Mouse (Mus musculus): Measurements from ENCODE around the gene Akt1s1. TPM values are rescaled to one million over a fixed set of nuclear protein-coding genes. Genes with fewer than 3 reads are reported as not detected.
"Not testable (repeated sequence)": the region's sequence is repeated elsewhere in the genome, so short reads cannot be mapped to it uniquely, and the experiment has no call there.

Akt1s1 gene
- polyA plus RNA-seq, 1 experiment from 2014 or later: 63.4 TPM

DNA sequence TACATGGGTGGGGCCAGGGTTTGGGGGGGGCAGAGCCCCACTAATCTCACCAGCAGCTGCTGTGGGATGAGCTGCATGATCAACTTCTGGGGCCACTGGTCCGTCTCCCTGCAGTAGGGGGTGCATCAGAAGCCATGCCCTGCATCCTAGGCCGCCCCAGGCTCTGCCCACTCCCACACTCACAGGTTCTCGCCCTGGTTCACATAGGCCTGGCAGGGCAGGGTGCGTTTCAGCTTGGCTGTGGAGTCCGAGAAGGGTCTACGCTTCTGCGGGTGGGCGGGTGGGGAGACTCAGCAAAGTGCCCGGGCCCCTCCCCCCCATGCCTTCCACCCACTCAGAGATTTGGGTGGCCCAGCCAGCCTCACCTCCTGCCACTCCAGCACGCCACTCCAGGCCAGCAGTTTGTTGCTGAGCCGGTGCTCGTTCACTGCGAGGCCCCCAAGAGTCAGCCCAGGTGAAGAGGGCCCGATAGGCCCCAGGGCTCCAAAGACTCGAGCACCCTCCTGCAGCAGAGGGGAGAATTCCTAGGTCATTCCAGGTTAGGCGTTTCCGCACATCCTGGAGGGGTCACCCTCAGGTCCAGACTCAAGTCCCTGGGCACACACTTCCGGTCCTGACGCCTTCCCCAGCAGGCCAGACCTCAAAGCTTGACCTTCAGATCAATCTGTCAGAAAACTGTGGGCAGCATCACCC is 18.4 kb downstream of the Akt1s1 start:
- Histone ChIP-seq H3K9ac (ENCODE audit: low read length) (peak overlapping the region; percentile 47), H3K27me3 (ENCODE audit: control insufficient read depth, insufficient read depth, low read length) (no peaks in the 10 kb centered on the region), H3K4me1 (ENCODE audit: control insufficient read depth, insufficient read depth, low read length) (peaks cover 24% of the 10 kb centered on the region), H3K9me3 (ENCODE audit: control insufficient read depth, low read length) (no peaks in the 10 kb centered on the region), H3K4me3 (ENCODE audit: low read depth, low read length) (peak overlapping the region; percentile 66), H3K27ac (replicated peaks; ENCODE audit: low read depth, low read length) (no peak overlapping the region), H3K4me2 (ENCODE audit: low read depth, severe bottlenecking) (peak overlapping the region; percentile 85), H3K36me3 (ENCODE audit: control insufficient read depth, insufficient read depth, low read length) (peaks cover 29% of the 10 kb centered on the region; the same call in 1 of the 2 replicates)
- 80% methylated on average over 19 of the region's 19 CpGs for WGBS
- ATAC-seq (ENCODE audit: insufficient number of reproducible peaks, low FRiP score, low TSS enrichment, low read depth) (no peak), DNase-seq (ENCODE audit: low spot score) (no peak)

DNA sequence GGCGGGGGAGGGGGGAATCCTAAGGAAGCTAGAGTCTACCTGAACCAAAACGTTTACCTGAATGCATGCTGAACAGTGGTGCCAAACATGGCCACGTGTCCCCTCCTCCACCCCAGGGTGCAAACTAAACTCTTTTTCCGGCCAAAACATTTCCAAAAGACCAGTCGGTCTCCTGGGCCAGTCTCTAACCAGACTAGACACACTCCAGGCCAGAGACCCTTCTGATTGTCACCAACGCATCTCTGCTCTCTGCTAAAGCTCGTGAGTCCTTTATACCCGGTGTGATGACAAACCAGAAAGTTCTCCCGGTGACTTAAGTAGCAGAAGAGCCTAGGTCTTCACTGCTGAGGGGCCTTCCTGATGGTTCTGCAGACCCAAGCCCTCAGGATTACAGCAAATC is 19.0 kb downstream of the Akt1s1 start:
- Histone ChIP-seq H3K4me3 (ENCODE audit: low read depth, low read length) (peak overlapping the region; percentile 66), H3K9ac (ENCODE audit: low read length) (peak overlapping the region; percentile 45), H3K36me3 (ENCODE audit: control insufficient read depth, insufficient read depth, low read length) (peaks cover 24% of the 10 kb centered on the region; the same call in 1 of the 2 replicates), H3K9me3 (ENCODE audit: control insufficient read depth, low read length) (no peaks in the 10 kb centered on the region), H3K4me2 (ENCODE audit: low read depth, severe bottlenecking) (peak overlapping the region; percentile 85), H3K27ac (replicated peaks; ENCODE audit: low read depth, low read length) (no peak overlapping the region), H3K4me1 (ENCODE audit: control insufficient read depth, insufficient read depth, low read length) (peaks cover 24% of the 10 kb centered on the region), H3K27me3 (ENCODE audit: control insufficient read depth, insufficient read depth, low read length) (no peaks in the 10 kb centered on the region)
- 61% methylated on average over 9 of the region's 9 CpGs for WGBS
- DNase-seq (ENCODE audit: low spot score) (no peak), ATAC-seq (ENCODE audit: insufficient number of reproducible peaks, low FRiP score, low TSS enrichment, low read depth) (no peak)

DNA sequence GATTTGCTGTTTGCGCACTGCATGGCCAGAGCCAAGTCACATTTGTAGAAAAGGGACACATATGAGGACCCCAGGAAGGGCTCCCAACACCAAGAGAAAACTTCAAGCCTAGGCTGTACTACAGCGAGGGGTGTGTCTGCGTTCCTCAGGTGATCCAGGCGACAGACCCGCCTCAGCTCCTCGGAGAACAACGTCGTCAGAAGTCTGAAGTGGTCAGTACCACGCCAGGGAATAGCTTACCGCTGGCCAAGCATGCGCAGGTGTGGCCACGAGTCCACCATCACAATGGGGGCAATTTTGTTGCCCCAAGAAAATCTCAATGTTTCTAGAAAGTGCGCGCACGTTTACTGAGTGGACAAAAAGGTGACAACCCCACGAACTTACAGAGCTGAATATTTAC is 19.7 kb downstream of the Akt1s1 start:
- DNase-seq (ENCODE audit: low spot score) (no peak), ATAC-seq (ENCODE audit: insufficient number of reproducible peaks, low FRiP score, low TSS enrichment, low read depth) (no peak)
- H3K36me3 ChIP-seq (ENCODE audit: control insufficient read depth, insufficient read depth, low read length): peaks cover 18% of the 10 kb centered on the region; the same call in 1 of the 2 replicates
- no peaks in the 10 kb centered on the region for H3K9me3 ChIP-seq (ENCODE audit: control insufficient read depth, low read length)
- peak overlapping the region; percentile 66 for H3K4me3 ChIP-seq (ENCODE audit: low read depth, low read length)
- peak overlapping the region; percentile 85 for H3K4me2 ChIP-seq (ENCODE audit: low read depth, severe bottlenecking)
- peak overlapping the region; percentile 88 for H3K9ac ChIP-seq (ENCODE audit: low read length)
- H3K4me1 ChIP-seq (ENCODE audit: control insufficient read depth, insufficient read depth, low read length): peaks cover 24% of the 10 kb centered on the region
- no peaks in the 10 kb centered on the region for H3K27me3 ChIP-seq (ENCODE audit: control insufficient read depth, insufficient read depth, low read length)
- H3K27ac ChIP-seq (replicated peaks; ENCODE audit: low read depth, low read length): no peak overlapping the region
- 8% methylated on average over 16 of the region's 16 CpGs for WGBS

DNA sequence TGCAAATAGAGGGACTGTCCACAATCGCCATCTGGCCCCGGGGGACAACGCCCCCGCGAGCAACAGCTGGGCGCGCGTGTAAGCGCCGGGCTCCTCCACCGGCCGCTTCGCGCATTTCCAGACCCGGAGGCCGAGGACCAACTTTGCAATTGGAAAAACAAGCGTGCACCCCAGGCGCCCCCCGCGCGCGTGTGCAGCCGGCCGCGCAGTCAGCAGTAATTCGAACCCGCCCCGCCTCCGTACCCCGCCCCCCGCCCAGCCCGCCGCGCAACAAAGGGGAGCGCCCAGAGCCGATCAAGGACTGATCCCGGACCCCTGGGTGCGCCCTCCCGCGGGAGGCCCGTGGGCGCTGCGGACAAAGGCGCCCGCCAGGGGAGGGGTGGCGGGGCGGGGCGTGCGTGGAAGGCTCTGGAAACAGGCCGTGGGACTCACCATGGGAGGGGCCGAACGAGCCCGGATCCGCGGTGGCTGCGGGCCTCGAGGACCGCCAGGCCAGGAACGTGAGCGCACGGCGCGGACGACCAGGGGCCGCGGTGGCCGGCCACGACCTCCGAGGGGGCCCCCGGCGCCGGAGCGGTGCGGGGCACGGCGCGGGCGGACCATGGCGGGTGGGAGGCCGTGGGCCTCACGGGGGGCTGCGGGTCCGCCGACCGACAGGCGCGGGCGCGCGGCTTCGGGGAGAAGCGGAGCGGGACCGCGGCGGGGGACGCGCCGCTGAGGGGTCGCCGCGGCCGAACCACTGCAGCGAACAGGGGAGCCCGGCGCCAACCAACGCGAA is 20.3 kb downstream of the Akt1s1 start:
- peak; percentile 76 for DNase-seq (ENCODE audit: low spot score)
- H3K27me3 ChIP-seq (ENCODE audit: control insufficient read depth, insufficient read depth, low read length): no peaks in the 10 kb centered on the region
- H3K36me3 ChIP-seq (ENCODE audit: control insufficient read depth, insufficient read depth, low read length): peaks cover 12% of the 10 kb centered on the region; the same call in 1 of the 2 replicates
- peak; percentile 36; the same call in 1 of the 2 replicates for ATAC-seq (ENCODE audit: insufficient number of reproducible peaks, low FRiP score, low TSS enrichment, low read depth)
- H3K4me2 ChIP-seq (ENCODE audit: low read depth, severe bottlenecking): peak overlapping the region; percentile 85
- peak overlapping the region; percentile 88 for H3K9ac ChIP-seq (ENCODE audit: low read length)
- no peaks in the 10 kb centered on the region for H3K9me3 ChIP-seq (ENCODE audit: control insufficient read depth, low read length)
- H3K27ac ChIP-seq (replicated peaks; ENCODE audit: low read depth, low read length): peak overlapping the region; percentile 100
- WGBS: under 1% methylated on average over 101 of the region's 108 CpGs
- peak overlapping the region; percentile 66 for H3K4me3 ChIP-seq (ENCODE audit: low read depth, low read length)
- peaks cover 24% of the 10 kb centered on the region for H3K4me1 ChIP-seq (ENCODE audit: control insufficient read depth, insufficient read depth, low read length)

DNA sequence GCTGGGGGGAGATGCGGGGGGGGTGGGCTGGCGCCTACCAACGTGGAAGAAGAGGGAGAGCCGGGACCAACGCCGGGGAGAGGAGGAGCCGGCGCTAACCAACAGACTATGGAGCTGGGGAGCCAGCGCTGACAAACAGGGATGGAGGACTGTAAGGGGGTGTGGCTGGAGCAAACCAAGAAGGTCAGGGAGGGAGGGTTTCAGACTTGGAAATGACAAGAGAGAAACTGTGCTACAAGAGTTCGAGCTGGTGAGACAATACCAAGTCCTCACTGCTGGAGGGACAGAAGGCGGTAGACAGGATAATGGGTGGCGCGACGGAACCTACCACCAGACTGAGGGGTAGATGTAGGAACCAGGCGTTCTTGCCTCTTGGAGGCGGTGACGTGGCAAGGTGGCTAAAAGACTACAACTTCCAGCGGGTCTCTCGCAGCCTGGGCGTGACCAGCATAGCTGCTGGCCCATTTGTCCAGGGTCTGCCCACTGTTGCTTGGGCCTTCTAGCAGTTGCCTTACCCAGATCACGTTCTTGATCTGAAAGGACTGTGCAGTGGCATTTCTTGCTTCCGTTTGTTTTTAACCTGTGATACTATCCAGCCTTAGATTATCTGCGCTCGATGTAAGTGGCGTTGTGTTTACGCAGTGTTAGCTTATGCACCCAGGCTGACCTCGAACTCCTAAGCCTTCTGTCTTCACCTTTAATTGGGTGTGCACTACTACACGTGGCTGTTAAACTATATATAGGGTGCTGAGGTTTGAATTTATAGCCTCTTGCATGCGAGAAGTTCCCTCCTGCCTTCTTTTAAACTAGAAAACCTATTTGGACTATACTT is 21.1 kb downstream of the Akt1s1 start, which contains the start of gene Ptov1:
Gene Ptov1, minus strand, starts transcription at position 92 of the 832 bp plus-strand sequence.
- ATAC-seq (ENCODE audit: insufficient number of reproducible peaks, low FRiP score, low TSS enrichment, low read depth): peak; percentile 92
- DNase-seq (ENCODE audit: low spot score): peak; percentile 92
- H3K4me1 ChIP-seq (ENCODE audit: control insufficient read depth, insufficient read depth, low read length): peaks cover 24% of the 10 kb centered on the region
- H3K9me3 ChIP-seq (ENCODE audit: control insufficient read depth, low read length): no peaks in the 10 kb centered on the region
- peaks cover 6% of the 10 kb centered on the region; the same call in 1 of the 2 replicates for H3K36me3 ChIP-seq (ENCODE audit: control insufficient read depth, insufficient read depth, low read length)
- H3K27ac ChIP-seq (replicated peaks; ENCODE audit: low read depth, low read length): peak within 1 kb of the TSS; percentile 100
- H3K4me2 ChIP-seq (ENCODE audit: low read depth, severe bottlenecking): peak within 1 kb of the TSS; percentile 85
- no peaks in the 10 kb centered on the region for H3K27me3 ChIP-seq (ENCODE audit: control insufficient read depth, insufficient read depth, low read length)
- H3K4me3 ChIP-seq (ENCODE audit: low read depth, low read length): peak within 1 kb of the TSS; percentile 66
- peak within 1 kb of the TSS; percentile 88 for H3K9ac ChIP-seq (ENCODE audit: low read length)
- 4% methylated on average over 29 of the region's 29 CpGs for WGBS

DNA sequence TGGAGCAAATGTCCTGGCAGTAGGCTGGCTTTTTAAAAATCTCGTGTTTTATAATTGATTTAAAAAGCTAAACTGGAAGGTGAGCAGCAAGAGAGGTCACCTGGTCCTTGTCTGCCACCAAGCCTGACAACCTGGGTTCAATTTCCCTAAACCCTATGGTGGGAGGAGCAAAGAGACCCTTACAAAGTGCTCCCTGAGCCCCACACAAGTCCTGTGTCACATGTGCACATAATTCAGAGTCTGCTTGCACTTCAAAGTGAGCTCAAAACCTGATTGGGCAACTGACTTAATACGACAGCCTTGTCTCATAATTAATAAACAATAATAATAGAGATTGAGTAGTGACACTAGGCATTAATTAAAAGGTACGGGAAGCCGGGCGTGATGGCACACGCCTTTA is 21.8 kb downstream of the Akt1s1 start:
- WGBS: 67% methylated on average over 6 of the region's 6 CpGs
- no peaks in the 10 kb centered on the region for H3K27me3 ChIP-seq (ENCODE audit: control insufficient read depth, insufficient read depth, low read length)
- DNase-seq (ENCODE audit: low spot score): no peak
- H3K36me3 ChIP-seq (ENCODE audit: control insufficient read depth, insufficient read depth, low read length): peaks cover 2% of the 10 kb centered on the region; the same call in 1 of the 2 replicates
- no peak overlapping the region for H3K27ac ChIP-seq (replicated peaks; ENCODE audit: low read depth, low read length)
- ATAC-seq (ENCODE audit: insufficient number of reproducible peaks, low FRiP score, low TSS enrichment, low read depth): no peak
- H3K4me2 ChIP-seq (ENCODE audit: low read depth, severe bottlenecking): peak overlapping the region; percentile 85
- H3K4me1 ChIP-seq (ENCODE audit: control insufficient read depth, insufficient read depth, low read length): peaks cover 24% of the 10 kb centered on the region
- H3K9ac ChIP-seq (ENCODE audit: low read length): no peak overlapping the region
- no peak overlapping the region for H3K4me3 ChIP-seq (ENCODE audit: low read depth, low read length)
- no peaks in the 10 kb centered on the region for H3K9me3 ChIP-seq (ENCODE audit: control insufficient read depth, low read length)

DNA sequence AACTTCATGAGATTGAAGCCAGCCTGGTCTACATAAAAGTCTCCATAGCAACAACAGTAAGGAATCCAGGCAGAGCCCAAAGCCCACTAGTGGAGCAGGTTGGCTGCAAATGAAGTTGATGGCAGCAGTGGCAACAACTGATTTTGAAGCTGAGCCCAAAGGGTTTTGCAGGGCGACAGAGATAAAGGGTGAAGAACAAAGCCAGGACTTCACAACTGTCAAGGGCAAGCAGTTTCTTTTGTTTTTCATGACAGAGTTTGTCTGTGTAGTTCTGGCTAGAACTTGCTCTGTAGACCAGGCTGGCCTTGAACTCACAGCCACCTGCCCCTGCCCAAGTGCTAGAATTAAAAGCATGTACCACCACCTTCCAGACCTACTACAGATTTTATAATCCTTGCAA is 22.4 kb downstream of the Akt1s1 start:
- DNase-seq (ENCODE audit: low spot score) (no peak), ATAC-seq (ENCODE audit: insufficient number of reproducible peaks, low FRiP score, low TSS enrichment, low read depth) (no peak)
- WGBS: 88% methylated on average over 1 of the region's 1 CpGs
- Histone ChIP-seq H3K4me2 (ENCODE audit: low read depth, severe bottlenecking) (no peak overlapping the region), H3K4me3 (ENCODE audit: low read depth, low read length) (no peak overlapping the region), H3K36me3 (ENCODE audit: control insufficient read depth, insufficient read depth, low read length) (peaks cover 2% of the 10 kb centered on the region; the same call in 1 of the 2 replicates), H3K27ac (replicated peaks; ENCODE audit: low read depth, low read length) (no peak overlapping the region), H3K27me3 (ENCODE audit: control insufficient read depth, insufficient read depth, low read length) (no peaks in the 10 kb centered on the region), H3K9me3 (ENCODE audit: control insufficient read depth, low read length) (no peaks in the 10 kb centered on the region), H3K9ac (ENCODE audit: low read length) (no peak overlapping the region), H3K4me1 (ENCODE audit: control insufficient read depth, insufficient read depth, low read length) (peaks cover 22% of the 10 kb centered on the region)

DNA sequence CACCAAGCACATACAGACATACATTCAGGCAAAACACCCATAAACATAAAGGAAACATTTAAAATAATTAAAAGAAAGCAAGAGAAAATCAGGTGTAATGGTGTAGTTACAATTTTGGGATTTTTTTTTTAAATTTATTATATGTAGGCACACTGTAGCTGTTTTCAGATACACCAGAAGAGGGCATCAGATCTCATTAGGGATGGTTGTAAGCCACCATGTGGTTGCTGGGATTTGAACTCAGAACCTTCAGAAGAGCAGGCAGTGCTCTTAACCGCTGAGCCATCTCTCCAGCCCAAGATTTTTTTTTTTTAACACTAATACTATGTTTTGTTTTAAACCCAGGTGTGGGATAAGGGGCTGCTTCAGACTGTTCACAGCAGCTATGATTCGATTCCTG is 23.0 kb downstream of the Akt1s1 start:
- not testable (repeated sequence) for DNase-seq (ENCODE audit: low spot score); H3K9ac ChIP-seq (ENCODE audit: low read length); ATAC-seq (ENCODE audit: insufficient number of reproducible peaks, low FRiP score, low TSS enrichment, low read depth); H3K27ac ChIP-seq (replicated peaks; ENCODE audit: low read depth, low read length); H3K4me2 ChIP-seq (ENCODE audit: low read depth, severe bottlenecking); H3K9me3 ChIP-seq (ENCODE audit: control insufficient read depth, low read length); H3K4me3 ChIP-seq (ENCODE audit: low read depth, low read length); H3K36me3 ChIP-seq (ENCODE audit: control insufficient read depth, insufficient read depth, low read length); H3K27me3 ChIP-seq (ENCODE audit: control insufficient read depth, insufficient read depth, low read length)
- H3K4me1 ChIP-seq (ENCODE audit: control insufficient read depth, insufficient read depth, low read length): peaks cover 16% of the 10 kb centered on the region
- 89% methylated on average over 2 of the region's 2 CpGs for WGBS
